Mouse (Mus musculus): ENCODE data around the gene Mgl2.
"Not testable (repeated sequence)": the region's sequence is repeated elsewhere in the genome, so short reads cannot be mapped to it uniquely, and the experiment has no call there.

DNA sequence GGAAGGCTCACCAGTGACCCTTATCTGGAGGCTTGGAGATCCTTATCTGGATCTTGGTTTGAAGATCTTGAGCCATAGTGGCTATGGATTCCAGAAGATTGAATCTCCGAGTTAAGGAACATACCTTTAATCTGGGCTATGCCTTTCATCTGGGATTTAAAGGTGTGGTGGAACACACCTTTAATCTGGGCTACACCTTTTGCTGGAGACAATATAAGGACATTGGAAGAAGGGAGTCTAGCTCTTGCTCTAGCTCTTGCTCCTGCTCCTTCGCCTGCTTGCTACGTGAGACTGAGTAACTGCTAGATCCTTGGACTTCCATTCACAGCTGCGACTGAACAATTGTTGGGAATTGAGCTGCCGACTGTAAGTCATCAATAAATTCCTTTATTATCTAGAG, 25.8 kb downstream of the Mgl2 start, which contains the start of gene Clec10a:
- TF ChIP-seq POLR2A (IDR thresholded peaks at IDR 0.05; ENCODE audit: borderline replicate concordance, low read depth, low read length); CTCF (IDR thresholded peaks at IDR 0.05; ENCODE audit: low read depth, low read length): not testable (repeated sequence)
